Mouse (Mus musculus): Measurements from ENCODE around the gene Cyp2d34. TPM values are rescaled to one million over a fixed set of nuclear protein-coding genes. Genes with fewer than 3 reads are reported as not detected.

Cyp2d34 gene
- polyA plus RNA-seq, 1 experiment from 2014 or later: not detected

Other genes starting within 250 kb of the Cyp2d34 start
- gene Cyp2d22, start 240.7 kb downstream of the Cyp2d34 start, polyA plus RNA-seq (2014; fragmentation: Nextera tagmentation; extraction: Ambion mirVana): 1.8 and 2.1 TPM in 2 replicates
- gene Cyp2d11, start 226.9 kb downstream of the Cyp2d34 start, polyA plus RNA-seq (2014; fragmentation: Nextera tagmentation; extraction: Ambion mirVana): not detected in 2 replicates
- gene Cyp2d10, start 213.8 kb downstream of the Cyp2d34 start, polyA plus RNA-seq (2014; fragmentation: Nextera tagmentation; extraction: Ambion mirVana): not detected in 2 replicates
- not detected in 2 replicates for gene Cyp2d9, start 187.5 kb downstream of the Cyp2d34 start, polyA plus RNA-seq (2014; fragmentation: Nextera tagmentation; extraction: Ambion mirVana)
- not detected in 2 replicates for gene Cyp2d12, start 65.9 kb downstream of the Cyp2d34 start, polyA plus RNA-seq (2014; fragmentation: Nextera tagmentation; extraction: Ambion mirVana)
- not detected in 2 replicates for gene Cyp2d40, start 143.2 kb upstream of the Cyp2d34 start, polyA plus RNA-seq (2014; fragmentation: Nextera tagmentation; extraction: Ambion mirVana)
- not detected in 2 replicates for gene Cyp2d26, start 173.3 kb upstream of the Cyp2d34 start, polyA plus RNA-seq (2014; fragmentation: Nextera tagmentation; extraction: Ambion mirVana)